Mouse (Mus musculus) embryonic fibroblast, embryonic 13.5 days (primary cell): ENCODE results near the gene Mrpl10. TPM values are rescaled to one million over a fixed set of nuclear protein-coding genes. Genes with fewer than 3 reads are reported as not detected.

Experiments used
- H3K27ac ChIP-seq: 2 replicates; pipeline ENCODE4 v1.5.1; 2012; ENCODE audit warnings: low read length, control low read depth, inconsistent platforms; ENCODE audit not compliant: insufficient read depth
- H3K4me1 ChIP-seq: 2 replicates; pipeline ENCODE4 v1.6.1; 2011; ENCODE audit warnings: low read length; ENCODE audit not compliant: control insufficient read depth, insufficient read depth
- H3K4me3 ChIP-seq: 2 replicates; pipeline ENCODE4 v1.5.1; 2011; ENCODE audit warnings: mild to moderate bottlenecking, control low read depth, low read length; ENCODE audit not compliant: insufficient read depth
- CTCF ChIP-seq: IDR thresholded peaks from 2 replicates; pipeline ENCODE4 v1.5.1; 2011; ENCODE audit warnings: mild to moderate bottlenecking, control low read depth, low read length, moderate library complexity, borderline replicate concordance; ENCODE audit not compliant: insufficient read depth
- POLR2A ChIP-seq: IDR thresholded peaks from 2 replicates; pipeline ENCODE4 v1.6.1; 2011; ENCODE audit warnings: low read depth, mild to moderate bottlenecking, control low read depth, low read length, moderate library complexity
- polyA plus RNA-seq: library from polyadenylated mRNA; stranded (reverse); fragments of >200 nt; gene quantifications from 2 replicates; pipeline ENCODE4 v1.2.4, GENCODE M21; 2011; ENCODE audit warnings: low read depth; ENCODE audit not compliant: missing spikeins, insufficient read length

The Mrpl10 gene
- polyA plus RNA-seq, 1 experiment = 62.8 TPM

- Histone ChIP-seq H3K4me1 (peaks cover 9% of the 10 kb centered on the region; the same call in 1 of the 2 replicates), H3K4me3 (no peak overlapping the region), H3K27ac (no peak overlapping the region)
- TF ChIP-seq POLR2A (no peak), CTCF (no peak)
Observed at GRCm38 (mm10) chr11:97083401-97084140, 42.2 kb downstream of the Mrpl10 start.

GRCm38 (mm10) chr11:97084821-97085505, 43.6 kb downstream of the Mrpl10 start:
- Histone ChIP-seq H3K27ac (no peak overlapping the region), H3K4me3 (no peak overlapping the region), H3K4me1 (peaks cover 9% of the 10 kb centered on the region; the same call in 1 of the 2 replicates)
- TF ChIP-seq CTCF = no peak
- no peak for TF ChIP-seq POLR2A

- Histone ChIP-seq H3K4me1 (peaks cover 9% of the 10 kb centered on the region; the same call in 1 of the 2 replicates), H3K4me3 (no peak overlapping the region), H3K27ac (no peak overlapping the region)
- TF ChIP-seq POLR2A (no peak), CTCF (no peak)
Observed at GRCm38 (mm10) chr11:97086365-97086764, 45.0 kb downstream of the Mrpl10 start.

- Histone ChIP-seq H3K27ac (no peak overlapping the region), H3K4me3 (no peak overlapping the region), H3K4me1 (no peaks in the 10 kb centered on the region)
- no peak for TF ChIP-seq POLR2A
Observed at GRCm38 (mm10) chr11:97094600-97094999, 53.2 kb downstream of the Mrpl10 start.

GRCm38 (mm10) chr11:97098791-97099190, 57.4 kb downstream of the Mrpl10 start:
- H3K27ac ChIP-seq = no peak overlapping the region
- H3K4me1 ChIP-seq = no peaks in the 10 kb centered on the region
- TF ChIP-seq CTCF (no peak), POLR2A (no peak)
- no peak overlapping the region for H3K4me3 ChIP-seq

Other genes starting within 250 kb of the Mrpl10 start
- gene Nfe2l1, start 211.6 kb upstream of the Mrpl10 start, polyA plus RNA-seq = 370 and 371 TPM in 2 replicates
- 172 and 187 TPM in 2 replicates for gene Copz2, start 191.7 kb upstream of the Mrpl10 start, polyA plus RNA-seq
- 47.6 and 55.7 TPM in 2 replicates for gene Cdk5rap3, start 125.1 kb upstream of the Mrpl10 start, polyA plus RNA-seq
- not detected in 2 replicates for gene Prr15l, start 113.5 kb upstream of the Mrpl10 start, polyA plus RNA-seq
- 6.8 and 8.3 TPM in 2 replicates for gene Pnpo, start 97.6 kb upstream of the Mrpl10 start, polyA plus RNA-seq
- 11.9 and 12.3 TPM in 2 replicates for gene Sp2, start 58.6 kb upstream of the Mrpl10 start, polyA plus RNA-seq
- 0.33 and 0.35 TPM in 2 replicates for gene Sp6, start 28.2 kb upstream of the Mrpl10 start, polyA plus RNA-seq
- 6.9 and 9.7 TPM in 2 replicates for gene Scrn2, start 11.6 kb upstream of the Mrpl10 start, polyA plus RNA-seq
- 0.65 and 0.87 TPM in 2 replicates for gene Lrrc46, start 153 bp upstream of the Mrpl10 start, polyA plus RNA-seq
- 7.3 and 9.7 TPM in 2 replicates for gene Osbpl7, start 9.1 kb downstream of the Mrpl10 start, polyA plus RNA-seq
- gene Tbx21, start 73.8 kb downstream of the Mrpl10 start, polyA plus RNA-seq = not detected in 2 replicates
- gene Tbkbp1, start 109.9 kb downstream of the Mrpl10 start, polyA plus RNA-seq = 12.1 and 13.6 TPM in 2 replicates
- 272 and 280 TPM in 2 replicates for gene Kpnb1, start 146.3 kb downstream of the Mrpl10 start, polyA plus RNA-seq
- gene Npepps, start 239.1 kb downstream of the Mrpl10 start, polyA plus RNA-seq = 137 and 148 TPM in 2 replicates